Mouse (Mus musculus): ENCODE results near the gene Ssx2ip. TPM values are rescaled to one million over a fixed set of nuclear protein-coding genes. Genes with fewer than 3 reads are reported as not detected.

Ssx2ip gene
- 8.4 and 11.3 TPM in 2 replicates for polyA plus RNA-seq (2012; ENCODE audit: low replicate concordance)

GRCm38 (mm10) chr3:146404311-146405201 lies at the start of gene Ssx2ip:
Gene Ssx2ip (plus strand): TSS chr3:146404642.

GRCm38 (mm10) chr3:146449745-146450250 lies 45.4 kb downstream of the Ssx2ip start, which contains the start of gene Ctbs:
Gene Ctbs (plus strand): TSS chr3:146449795.

Other genes starting within 250 kb of the Ssx2ip start
- gene Lpar3, start 183.7 kb upstream of the Ssx2ip start, polyA plus RNA-seq (2012; ENCODE audit: low replicate concordance), result 0.07 and 0.18 TPM in 2 replicates
- gene Ctbs, start 45.2 kb downstream of the Ssx2ip start, polyA plus RNA-seq (2012; ENCODE audit: low replicate concordance), result 7.8 and 18.0 TPM in 2 replicates
- gene Spata1, start 95.1 kb downstream of the Ssx2ip start, polyA plus RNA-seq (2012; ENCODE audit: low replicate concordance), result 0.09 and 0.55 TPM in 2 replicates
- 48.5 and 59.4 TPM in 2 replicates for gene Gng5, start 95.2 kb downstream of the Ssx2ip start, polyA plus RNA-seq (2012; ENCODE audit: low replicate concordance)
- 10.2 and 13.3 TPM in 2 replicates for gene Rpf1, start 116.8 kb downstream of the Ssx2ip start, polyA plus RNA-seq (2012; ENCODE audit: low replicate concordance)
- 0.08 TPM in 1 of 2 replicates, not detected in the other for gene Uox, start 165.8 kb downstream of the Ssx2ip start, polyA plus RNA-seq (2012; ENCODE audit: low replicate concordance)
- gene Dnase2b, start 211.0 kb downstream of the Ssx2ip start, polyA plus RNA-seq (2012; ENCODE audit: low replicate concordance), result not detected in 2 replicates
- gene 4930503B20Rik, start 246.7 kb downstream of the Ssx2ip start, polyA plus RNA-seq (2012; ENCODE audit: low replicate concordance), result not detected in 2 replicates

All from leukemia stem cell, adult 10-12 weeks (primary cell).